Mouse (Mus musculus) kidney, adult 8-10 months (tissue): ENCODE measurements around the gene Pxt1.
A peak's percentile ranks its signal among the peaks of the same experiment; 100 is the strongest.
"Not testable (repeated sequence)": the region's sequence is repeated elsewhere in the genome, so short reads cannot be mapped to it uniquely, and the experiment has no call there.

Experiments
- DNase-seq, 2 experiments: peaks; one replicate each; pipeline ENCODE4 v3.0.0; 2022

Pxt1 gene

DNA sequence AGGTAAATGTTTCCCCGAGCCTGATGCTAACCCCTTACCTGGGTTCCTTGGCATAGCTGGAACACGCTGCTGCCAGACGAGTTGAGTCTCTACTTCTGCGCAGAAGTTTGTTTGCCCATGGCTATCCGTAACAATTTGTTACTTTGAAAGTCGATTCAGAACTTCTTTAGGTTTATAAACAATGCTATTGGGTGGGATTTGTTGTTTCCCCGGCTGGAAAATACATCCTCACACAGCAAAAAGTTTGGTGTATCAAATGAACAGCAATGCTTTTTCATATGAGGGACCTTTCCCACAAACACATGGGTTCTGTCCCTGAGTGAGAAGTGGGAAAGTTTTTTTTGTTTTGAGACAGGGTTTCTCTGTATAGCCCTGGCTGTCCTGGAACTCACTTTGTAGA lies at the start of gene Pxt1:
TSS of gene Pxt1 (minus strand) at position 101 of the 400 bp plus-strand sequence.
- DNase-seq = no peak

DNA sequence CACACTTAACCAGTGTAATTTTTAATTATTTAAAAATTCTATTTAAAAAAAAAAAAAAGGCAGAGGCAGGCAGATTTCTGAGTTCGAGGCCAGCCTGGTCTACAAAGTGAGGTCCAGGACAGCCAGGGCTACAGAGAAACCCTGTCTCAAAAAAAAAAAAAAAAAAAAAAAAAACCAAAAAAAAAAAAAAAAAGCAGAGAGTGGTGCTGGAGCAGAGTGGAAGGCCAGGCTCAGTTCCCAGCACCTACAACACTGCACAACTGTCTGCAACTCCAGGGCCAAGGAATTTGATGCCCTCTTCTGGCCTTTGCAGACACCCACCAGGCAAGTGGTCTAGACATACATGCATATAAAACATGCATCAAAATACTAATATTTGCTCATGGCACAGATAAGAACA lies 49.4 kb upstream of the Pxt1 start:
- DNase-seq = not testable (repeated sequence)

DNA sequence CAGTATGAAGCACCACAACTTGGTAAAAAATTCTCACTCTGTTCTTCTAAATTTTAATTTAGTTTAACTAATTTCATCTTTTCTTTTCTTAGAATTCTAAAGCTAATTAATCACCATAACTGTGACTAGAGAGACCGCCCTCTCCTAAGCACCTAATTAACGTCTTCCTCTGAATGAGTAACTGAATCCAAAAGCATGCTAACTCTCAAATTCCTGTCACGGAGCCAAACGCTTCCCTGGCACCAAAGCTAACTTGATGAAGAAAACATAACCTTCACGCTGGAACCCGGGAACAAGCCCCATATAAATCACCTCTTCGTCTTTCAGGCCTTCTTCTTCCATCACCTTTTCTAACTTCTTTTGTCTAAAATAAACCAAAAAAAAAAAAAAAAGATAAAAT lies 48.5 kb upstream of the Pxt1 start:
- peak; percentile 71 to 83 for DNase-seq

DNA sequence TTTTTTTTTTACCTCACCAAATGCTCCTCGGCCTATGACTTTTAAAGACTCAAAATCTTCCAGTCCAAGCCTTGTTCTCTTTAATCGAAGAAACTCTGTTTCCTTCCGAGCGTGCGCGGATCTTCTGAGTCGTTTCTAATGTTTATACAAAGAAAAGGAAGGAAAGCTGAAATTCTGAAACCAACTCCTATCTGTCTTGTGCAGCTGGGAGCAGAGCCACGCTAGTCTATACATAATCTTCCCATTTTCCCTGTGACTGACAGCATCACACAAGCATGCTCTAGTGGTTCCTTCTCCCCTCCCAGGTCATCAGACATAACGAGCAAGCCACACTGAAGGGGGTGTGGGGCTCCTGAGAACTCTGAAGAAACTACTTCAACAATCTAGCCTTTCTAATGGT lies 47.6 kb upstream of the Pxt1 start:
- no peak for DNase-seq

DNA sequence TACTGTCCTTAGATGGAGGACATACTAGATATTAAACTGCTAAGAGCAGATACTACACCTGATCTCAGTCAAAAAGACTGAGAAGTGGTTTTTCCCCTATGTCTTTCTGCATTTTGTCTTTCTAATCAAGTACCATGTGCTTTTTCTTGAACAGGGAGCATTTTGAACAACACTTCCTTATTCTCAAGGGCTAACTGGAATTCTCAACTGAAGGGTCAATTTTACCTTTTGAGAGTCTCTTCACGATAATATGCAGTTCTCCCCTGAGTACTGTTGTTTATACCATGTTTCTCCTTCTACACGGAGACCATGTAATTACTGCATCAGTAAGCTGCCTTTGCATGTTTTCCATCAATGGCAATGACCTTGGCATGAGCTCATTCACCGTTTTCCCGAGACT lies 46.4 kb upstream of the Pxt1 start:
- no peak for DNase-seq

DNA sequence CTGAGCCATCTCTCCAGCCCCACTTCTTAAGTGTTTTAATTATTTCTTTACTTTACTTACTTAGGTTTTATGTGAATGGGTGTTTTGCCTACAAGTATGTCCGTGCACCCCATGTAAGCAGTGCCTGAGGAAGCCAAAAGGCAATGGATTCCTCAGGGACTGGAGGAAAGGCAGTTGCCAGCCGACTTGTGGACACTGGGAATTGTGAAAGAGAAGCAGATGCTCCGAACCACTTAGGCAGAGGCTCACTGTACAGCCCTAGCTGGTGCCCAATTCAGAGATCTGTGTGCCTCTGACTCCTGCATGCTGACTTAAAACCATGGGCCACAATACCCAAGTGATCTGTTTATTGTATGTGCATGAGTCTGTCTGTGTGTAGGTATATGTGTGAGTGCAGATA lies 45.4 kb upstream of the Pxt1 start:
- DNase-seq = no peak

DNA sequence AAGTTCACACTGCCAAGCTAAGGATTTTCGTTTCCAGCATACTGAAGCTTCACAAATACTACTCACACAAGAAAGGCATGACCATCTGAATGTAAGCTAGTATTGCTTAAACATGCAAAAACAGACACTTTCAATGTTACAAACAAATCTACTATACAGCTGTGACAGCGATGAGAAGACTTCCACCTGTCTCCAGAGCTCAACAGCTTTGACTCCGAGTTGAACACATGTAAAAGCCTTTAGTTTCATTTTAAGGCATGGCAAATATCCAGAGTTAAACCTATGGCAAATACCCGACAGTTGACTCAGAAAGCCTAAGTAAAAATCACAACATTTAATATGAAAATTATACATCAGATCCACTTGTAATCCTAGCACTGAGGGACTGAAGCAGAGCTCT lies 44.7 kb upstream of the Pxt1 start:
- DNase-seq = no peak

DNA sequence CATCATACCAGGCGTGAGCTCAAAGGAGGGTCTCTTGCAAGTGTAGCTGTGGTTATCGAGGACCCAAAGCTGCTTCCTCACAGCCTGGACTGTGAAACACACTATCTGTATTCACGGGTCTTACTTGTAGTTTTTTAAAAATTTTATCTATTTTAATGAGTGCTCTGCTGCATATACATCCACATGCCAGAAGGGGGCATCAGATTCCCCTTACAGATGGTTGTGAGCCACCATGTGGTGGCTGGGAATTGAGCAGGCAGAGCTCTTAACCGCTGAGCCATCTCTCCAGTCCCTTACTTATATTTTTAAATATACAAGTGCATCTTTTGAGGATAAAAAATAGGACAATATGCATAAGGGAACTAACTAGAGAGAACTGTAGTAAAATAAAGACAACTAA lies 44.1 kb upstream of the Pxt1 start:
- peak in 1 of 2 experiments; percentile 37 for DNase-seq

DNA sequence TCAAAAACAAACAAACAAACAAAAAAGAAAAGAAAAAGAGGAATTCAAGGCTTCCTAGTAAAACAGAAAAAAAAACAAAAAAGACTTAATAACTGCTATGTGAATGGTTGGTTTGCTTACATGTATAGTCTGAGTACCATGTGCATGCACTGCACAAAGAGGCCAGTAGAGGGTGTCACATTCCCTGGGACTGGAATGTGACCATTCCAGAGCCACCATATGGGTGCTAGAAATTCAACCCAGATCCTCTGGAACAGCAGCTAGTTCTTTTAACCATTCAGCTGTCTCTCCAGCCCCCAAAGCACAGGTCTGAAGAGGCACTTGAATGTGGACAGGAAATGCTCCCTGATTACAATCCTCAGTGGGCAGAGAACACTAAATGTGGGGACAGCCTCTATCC lies 43.2 kb upstream of the Pxt1 start:
- DNase-seq = peak in 1 of 2 experiments; percentile 38

DNA sequence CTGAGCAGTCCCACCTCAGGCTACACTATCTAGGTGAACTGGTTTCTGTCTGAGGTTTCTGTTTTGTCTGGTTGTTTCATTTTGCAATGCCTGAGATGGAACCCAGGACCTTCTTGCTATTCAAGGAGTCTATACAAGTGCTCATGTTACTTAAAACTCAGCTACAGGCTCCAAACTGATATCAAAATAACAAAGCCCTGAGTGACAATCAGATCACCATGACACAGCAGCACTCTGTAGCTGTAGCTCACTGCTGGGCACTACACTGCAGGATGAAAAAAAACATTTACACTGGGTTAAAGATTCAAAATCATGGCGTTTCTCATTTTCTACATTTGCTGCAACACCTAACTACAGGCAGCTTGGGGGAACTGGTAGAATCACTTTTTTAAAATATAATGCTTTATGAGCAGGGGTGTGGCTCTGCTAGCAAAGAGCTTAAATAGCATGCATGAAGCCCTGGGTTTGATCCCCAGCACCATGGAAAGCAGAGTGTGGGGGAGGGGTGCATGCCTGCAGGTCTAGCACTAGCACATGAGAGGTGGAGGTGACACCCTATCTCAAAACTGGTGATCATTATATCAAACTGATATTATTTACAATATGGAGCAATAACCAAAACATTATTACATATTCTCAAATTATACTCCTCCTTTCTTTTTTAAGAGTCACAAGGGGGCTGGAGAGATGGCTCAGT lies 41.2 kb upstream of the Pxt1 start:
- DNase-seq = no peak

DNA sequence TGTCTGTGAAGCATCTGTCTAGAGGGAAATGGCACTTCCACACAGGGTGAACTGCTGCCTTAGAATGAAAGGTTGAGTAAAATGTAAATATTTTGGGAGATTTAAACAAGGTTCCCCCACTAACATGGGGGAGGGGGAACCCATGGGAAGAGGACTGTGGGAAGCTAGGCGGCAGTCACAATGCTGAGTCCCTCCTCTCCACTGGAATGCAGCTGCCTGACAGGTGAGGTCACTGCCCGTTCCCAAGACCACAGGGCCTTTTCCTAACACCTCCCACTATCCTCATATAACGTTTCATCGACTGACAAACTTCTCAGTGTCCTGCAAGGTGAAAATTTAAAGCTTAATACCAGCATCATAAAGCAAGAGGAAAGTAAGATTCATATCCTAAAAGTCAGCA lies 39.0 kb upstream of the Pxt1 start:
- no peak for DNase-seq

DNA sequence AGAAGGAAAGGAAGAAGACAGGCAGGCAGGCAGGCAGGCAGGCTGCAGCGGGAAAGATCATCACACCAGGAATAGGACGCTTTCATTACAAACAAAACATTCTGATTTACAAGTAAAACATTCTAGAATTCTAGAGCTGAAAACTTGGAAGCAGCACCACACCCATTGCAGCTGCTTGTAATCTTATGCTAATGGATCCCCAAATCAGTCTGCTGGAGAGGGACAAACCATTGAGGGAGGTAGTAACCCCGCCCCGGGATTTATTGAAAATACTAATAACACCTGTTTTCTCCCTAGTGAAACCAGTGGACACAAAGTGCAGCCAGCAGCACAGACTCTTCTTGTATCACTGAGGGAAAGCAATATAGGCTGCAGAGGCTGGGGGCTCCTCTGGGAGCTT lies 37.4 kb upstream of the Pxt1 start:
- DNase-seq = no peak

DNA sequence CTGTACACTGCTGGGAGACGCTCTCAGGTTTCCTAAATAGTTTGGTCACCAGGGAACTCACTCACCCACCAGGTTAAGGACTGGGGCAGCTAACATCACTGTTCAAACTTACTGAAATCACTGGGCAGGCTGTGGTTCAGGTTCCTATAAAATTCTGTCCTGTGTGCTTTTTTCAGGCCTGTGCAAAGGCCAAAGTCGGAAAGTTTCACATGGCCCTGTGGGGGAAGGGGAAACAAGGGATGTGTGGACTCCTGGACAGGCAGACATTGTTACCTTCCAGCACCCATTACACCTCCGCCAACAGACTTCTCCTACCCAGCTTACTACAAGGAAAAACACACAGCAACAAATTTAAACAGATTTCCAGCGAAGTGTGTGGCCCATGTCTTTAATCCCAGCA lies 35.5 kb upstream of the Pxt1 start:
- peak; percentile 66 to 67 for DNase-seq

DNA sequence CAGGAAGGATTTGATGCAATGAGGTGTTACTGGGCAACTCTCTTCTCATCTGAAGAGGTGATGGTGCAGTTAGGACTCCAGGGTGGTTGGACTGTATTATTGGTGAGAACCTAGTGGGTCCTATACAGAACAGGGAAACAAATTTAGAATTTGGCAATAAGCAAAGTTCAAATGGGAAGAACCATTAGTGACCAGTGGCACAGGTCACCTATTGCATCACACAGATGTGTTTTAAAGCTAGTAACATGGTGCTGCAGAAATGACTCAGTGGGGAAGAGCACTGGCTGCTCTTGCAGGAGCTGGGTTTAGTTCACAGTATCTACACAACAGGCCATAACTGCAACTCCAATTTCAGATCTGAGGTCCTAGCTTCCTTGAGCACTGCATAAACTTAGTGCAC lies 26.5 kb upstream of the Pxt1 start:
- no peak for DNase-seq

DNA sequence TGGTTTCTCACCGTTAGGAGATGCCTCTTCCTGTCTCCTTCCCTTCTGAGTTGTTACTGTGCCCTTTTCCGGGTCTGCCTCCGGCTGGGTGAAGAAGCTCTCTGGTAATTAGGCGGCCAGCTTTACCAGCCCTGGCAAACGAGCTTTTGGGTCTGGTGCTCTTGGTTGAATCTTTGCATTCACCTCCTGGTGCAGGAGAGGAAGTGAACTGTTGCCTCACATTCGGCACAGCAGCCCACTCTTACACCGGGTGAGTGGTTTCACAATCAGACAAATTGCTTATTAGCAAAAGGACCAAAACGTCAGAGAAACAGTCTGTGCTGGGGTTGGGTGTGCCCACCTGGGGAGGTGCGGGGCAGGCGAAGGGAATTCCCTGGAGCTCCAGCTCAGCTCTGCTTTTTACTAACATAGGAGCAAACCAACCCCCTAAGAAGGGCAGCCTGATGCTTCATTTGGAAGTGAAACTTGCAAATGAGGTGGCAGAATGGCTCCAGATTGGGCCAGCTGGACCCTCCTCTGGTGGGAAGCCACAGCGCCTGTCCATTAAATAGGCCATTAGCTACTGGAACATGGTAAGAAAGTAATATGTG lies 23.5 kb upstream of the Pxt1 start:
- no peak for DNase-seq

DNA sequence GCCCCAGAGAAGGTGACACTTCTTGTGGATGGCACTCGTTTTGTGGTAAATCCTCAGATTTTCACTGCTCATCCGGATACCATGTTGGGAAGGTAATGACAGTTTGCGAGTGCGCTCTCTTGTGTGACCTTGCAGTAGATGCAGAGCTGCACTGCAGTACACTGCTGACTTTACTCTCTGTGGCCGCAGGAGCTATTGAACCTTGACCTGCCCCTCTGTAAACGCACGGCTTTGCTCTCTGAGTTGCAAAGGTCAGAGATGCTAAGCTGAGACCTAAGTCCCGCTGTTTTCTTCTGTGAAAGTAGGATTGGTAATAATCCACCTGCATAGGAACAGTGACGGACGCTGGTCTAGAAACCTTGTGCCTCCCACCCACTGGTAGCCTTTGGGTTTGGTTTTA lies 18.0 kb upstream of the Pxt1 start:
- peak; percentile 66 to 72 for DNase-seq

DNA sequence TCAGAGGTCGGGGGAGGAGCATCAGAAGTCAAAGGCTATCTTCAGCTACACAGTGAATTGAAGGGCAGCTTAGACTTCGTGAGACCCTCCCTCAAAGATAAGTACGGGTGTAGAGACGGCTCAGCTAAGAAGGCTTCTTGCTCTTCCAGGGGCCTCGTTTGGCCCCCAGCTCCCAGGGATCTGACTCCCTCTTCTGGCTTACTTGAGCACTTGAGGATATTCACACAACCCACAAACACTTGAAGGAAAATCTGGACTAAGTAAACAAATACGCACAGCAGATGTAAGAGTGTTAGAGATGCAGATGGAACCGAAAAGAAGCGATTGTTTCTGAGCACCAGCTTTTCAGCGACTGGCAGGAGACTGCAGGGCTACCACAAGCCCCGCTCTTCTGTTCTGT lies 17.0 kb upstream of the Pxt1 start:
- no peak for DNase-seq

DNA sequence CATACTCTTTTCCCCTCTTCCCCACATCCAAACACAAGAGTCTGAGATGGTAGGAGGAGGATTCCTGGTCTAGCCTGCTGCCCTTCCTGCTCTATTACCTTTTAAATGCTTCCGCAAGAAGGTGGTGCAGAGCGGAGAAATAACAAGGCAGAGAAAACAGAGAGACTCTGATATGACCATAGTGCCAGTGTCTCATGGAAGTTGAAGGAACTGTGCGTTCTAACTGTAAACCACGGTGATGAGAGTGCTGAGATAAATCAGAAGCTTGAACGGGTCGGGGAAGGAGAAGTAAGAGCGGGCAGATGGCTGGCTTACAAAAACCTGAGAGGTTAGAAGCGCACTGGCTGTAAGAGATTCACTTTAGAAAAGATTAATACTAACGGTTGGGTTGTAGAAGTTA lies 10.8 kb upstream of the Pxt1 start:
- DNase-seq = no peak

DNA sequence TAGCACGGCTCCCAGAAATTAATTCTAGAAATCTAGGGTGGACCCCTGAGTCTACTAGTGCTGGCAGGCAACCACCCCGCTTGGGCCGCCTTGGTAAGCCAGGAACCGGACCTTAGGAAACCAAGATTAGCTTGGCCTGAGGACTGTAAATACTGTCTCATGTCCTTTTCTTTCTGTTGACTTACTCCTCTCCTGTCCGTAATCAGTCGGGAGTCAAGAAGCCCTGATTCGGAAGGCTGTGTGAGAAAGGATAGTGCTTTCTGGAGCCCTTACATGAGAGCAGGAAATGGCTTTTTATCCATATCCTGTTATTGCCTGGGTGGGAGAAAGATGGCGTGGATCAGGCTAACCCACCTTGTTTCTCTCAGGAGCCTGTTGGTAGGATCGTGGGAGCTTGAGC lies 9.6 kb upstream of the Pxt1 start:
- DNase-seq = no peak

DNA sequence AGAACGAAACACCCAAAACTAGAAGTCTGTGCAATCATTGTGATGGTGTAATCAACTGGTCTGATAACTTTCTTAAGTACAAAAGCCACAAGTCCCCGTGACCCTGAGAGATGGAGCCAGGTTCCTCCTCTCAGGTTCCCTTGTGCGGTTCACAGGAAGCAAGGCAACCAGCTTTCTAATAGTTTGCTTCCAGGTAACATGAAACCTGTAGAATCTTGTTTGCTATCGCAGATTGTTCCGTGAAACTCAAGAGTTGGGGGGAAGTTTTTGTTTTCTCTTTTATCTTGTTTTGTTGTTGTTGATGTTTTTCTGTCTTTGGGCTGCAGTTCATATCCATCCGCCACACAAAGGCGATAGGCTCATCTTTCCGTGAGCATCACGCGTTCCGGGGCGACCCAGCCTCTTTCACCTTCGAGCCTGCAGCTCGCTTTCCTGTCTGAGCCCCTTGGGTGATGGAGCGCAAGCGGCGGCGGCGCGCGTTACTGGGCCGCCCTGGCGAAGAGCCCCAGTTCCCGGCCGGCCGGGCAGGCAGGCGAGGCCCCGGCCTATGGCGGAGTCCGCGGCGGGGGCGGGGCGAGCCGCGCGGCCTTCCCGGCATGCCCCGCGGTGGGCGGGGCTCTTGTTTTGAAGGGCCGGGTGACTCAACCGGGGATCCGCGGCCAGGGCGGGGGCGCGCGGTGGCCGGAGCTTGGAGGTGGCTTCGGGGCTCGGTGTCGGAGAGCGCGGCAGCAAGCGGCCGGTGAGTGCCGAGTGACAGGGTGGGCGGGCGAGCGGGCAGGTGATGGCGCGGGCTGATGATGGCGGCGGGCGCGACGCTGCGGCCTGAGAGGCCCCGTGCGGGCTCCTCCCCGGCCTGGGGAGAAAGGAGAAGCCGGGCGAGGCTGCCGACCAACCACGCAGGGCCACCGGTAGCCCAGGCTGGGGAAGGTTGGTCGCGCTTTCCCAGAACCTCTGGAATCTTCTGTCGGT lies 8.5 kb upstream of the Pxt1 start, which contains the start of gene Kctd20:
TSS of gene Kctd20 (plus strand) at position 120 of the 969 bp plus-strand sequence.
- DNase-seq = peak; percentile 90 to 94

DNA sequence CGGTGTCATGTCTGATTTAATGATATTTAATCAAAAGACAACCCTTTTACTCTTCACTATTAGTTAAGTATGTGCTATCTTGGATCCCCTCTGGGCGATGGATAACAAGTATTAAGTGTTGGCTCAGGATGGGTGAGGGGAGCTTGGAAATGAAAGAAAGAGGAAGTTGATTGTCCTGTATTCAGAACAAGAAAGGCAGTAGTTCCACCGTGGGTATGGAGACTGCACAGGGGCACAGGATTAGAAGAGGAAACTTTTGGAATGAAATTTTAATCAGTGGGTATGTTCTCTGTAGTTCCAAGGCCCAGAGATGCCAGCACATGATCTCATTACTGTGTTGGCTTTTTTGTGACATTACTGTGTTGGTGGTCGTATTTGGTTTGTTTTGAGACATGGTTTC lies 7.1 kb upstream of the Pxt1 start:
- DNase-seq = no peak

DNA sequence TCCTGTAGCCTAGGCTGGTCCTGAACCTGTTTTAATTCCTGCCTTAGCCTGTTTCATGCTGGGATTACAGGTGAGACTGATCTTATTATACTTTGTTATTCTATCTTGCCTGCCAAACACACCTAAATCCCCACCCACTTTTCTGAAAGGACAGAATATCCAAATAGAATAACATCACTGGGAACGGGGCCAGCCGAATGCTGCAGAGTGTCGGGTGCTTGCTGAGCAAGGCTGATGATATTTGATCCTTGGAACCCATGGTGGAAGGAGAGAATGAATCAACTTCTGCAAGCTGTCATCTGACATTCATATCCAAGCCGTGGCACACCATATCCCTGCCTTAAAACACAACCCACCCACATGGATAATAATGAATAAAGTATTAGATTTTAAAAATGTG lies 5.0 kb upstream of the Pxt1 start:
- no peak for DNase-seq

DNA sequence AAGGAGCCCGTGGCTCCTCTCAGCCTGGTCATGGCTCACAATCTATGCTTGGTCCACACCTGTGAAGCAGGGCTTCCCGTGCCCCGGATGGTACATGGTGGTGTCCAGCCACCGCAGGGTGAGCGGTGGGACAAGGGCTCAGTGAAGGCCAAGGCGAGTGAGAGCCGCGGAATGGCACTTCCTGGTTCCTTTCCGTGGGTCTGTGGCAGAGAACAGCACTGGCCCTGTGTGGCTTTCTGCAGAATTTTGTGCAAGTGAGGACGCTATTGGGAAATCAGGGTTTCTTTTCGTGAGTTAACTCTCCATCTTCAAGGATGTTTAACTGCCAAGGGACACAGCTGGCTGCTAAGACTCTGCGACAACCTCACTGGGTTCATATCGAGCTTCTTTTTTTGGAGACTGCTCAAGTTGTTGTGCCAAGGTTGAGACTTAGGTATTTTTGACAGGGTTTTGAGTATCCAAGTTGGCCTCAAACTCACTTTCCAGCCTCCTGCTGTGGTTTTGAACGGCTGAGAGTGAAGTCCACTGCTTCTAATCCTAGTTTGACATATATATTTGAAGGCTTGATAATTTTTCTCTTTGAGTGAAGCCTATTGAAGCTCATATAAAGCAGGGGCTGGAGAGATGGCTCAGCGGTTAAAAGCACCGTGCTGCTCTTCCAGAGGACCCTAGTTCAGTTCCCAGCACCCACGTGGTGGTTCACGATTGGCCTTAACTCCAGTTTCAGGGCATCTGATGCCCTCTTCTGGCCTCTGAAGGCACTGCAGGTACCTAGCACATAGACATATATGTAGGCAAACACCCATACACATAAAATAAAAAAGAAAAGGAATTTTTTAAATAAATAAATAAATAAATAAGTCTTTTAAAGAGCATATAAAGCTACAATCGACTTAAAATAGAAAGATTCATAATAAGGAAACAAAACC lies 3.6 kb upstream of the Pxt1 start:
- DNase-seq = no peak
